Mouse (Mus musculus): ENCODE results near the gene C730034F03Rik.

The C730034F03Rik gene

GRCm38 (mm10) chr15:89431806-89432205, 2.4 kb downstream of the C730034F03Rik start:
- in situ Hi-C loops (cut with MseI, MboI) = no loop called here

- in situ Hi-C loops (cut with MseI, MboI) = no loop called here
Measured at GRCm38 (mm10) chr15:89432946-89433345, 3.6 kb downstream of the C730034F03Rik start.

- in situ Hi-C loops (cut with MseI, MboI) = no loop called here
Measured at GRCm38 (mm10) chr15:89434136-89434535, 4.7 kb downstream of the C730034F03Rik start.

GRCm38 (mm10) chr15:89435878-89436277, 6.5 kb downstream of the C730034F03Rik start:
- in situ Hi-C loops (cut with MseI, MboI) = no loop called here

GRCm38 (mm10) chr15:89442486-89443070, 13.2 kb downstream of the C730034F03Rik start:
- in situ Hi-C loops (cut with MseI, MboI) = no loop called here

- in situ Hi-C loops (cut with MseI, MboI) = no loop called here
Measured at GRCm38 (mm10) chr15:89452906-89453864, 23.8 kb downstream of the C730034F03Rik start.

- in situ Hi-C loops (cut with MseI, MboI) = no loop called here
Measured at GRCm38 (mm10) chr15:89453865-89454478, 24.6 kb downstream of the C730034F03Rik start, which contains the start of gene Mapk8ip2. Gene Mapk8ip2 (plus strand): TSS chr15:89453913.

GRCm38 (mm10) chr15:89454857-89455256, 25.5 kb downstream of the C730034F03Rik start:
- in situ Hi-C loops (cut with MseI, MboI) = no loop called here

- in situ Hi-C loops (cut with MseI, MboI) = no loop called here
Measured at GRCm38 (mm10) chr15:89455642-89456041, 26.3 kb downstream of the C730034F03Rik start.

GRCm38 (mm10) chr15:89458942-89459341, 29.6 kb downstream of the C730034F03Rik start:
- in situ Hi-C loops (cut with MseI, MboI) = no loop called here

- in situ Hi-C loops (cut with MseI, MboI) = no loop called here
Measured at GRCm38 (mm10) chr15:89459821-89460220, 30.4 kb downstream of the C730034F03Rik start.

- in situ Hi-C loops (cut with MseI, MboI) = no loop called here
Measured at GRCm38 (mm10) chr15:89460298-89460697, 30.9 kb downstream of the C730034F03Rik start.

GRCm38 (mm10) chr15:89461321-89461720, 31.9 kb downstream of the C730034F03Rik start:
- in situ Hi-C loops (cut with MseI, MboI) = no loop called here

- in situ Hi-C loops (cut with MseI, MboI) = no loop called here
Measured at GRCm38 (mm10) chr15:89462176-89462575, 32.8 kb downstream of the C730034F03Rik start.

GRCm38 (mm10) chr15:89463334-89464235, 34.2 kb downstream of the C730034F03Rik start:
- in situ Hi-C loops (cut with MseI, MboI) = no loop called here

GRCm38 (mm10) chr15:89465052-89465451, 35.7 kb downstream of the C730034F03Rik start:
- in situ Hi-C loops (cut with MseI, MboI) = no loop called here

GRCm38 (mm10) chr15:89468577-89468976, 39.2 kb downstream of the C730034F03Rik start:
- in situ Hi-C loops (cut with MseI, MboI) = no loop called here

GRCm38 (mm10) chr15:89471476-89471875, 42.1 kb downstream of the C730034F03Rik start:
- in situ Hi-C loops (cut with MseI, MboI) = no loop called here

- in situ Hi-C loops (cut with MseI, MboI) = no loop called here
Measured at GRCm38 (mm10) chr15:89473370-89473769, 44.0 kb downstream of the C730034F03Rik start.

GRCm38 (mm10) chr15:89473921-89474320, 44.5 kb downstream of the C730034F03Rik start:
- in situ Hi-C loops (cut with MseI, MboI) = no loop called here

- in situ Hi-C loops (cut with MseI, MboI) = no loop called here
Measured at GRCm38 (mm10) chr15:89474596-89475292, 45.4 kb downstream of the C730034F03Rik start.
